Mouse (Mus musculus) limb, embryonic 14.5 days (tissue): ENCODE data around the gene Fgfr1op2. TPM values are rescaled to one million over a fixed set of nuclear protein-coding genes. Genes with fewer than 3 reads are reported as not detected.

ENCODE experiments used
- ATAC-seq: fragments of 200-750 bp; cut with Nextera tagmentation; 2 replicates; pipeline ENCODE4 v1.8.0; 2017; ENCODE audit warnings: low read depth, moderate number of reproducible peaks, moderate TSS enrichment; ENCODE audit not compliant: low FRiP score
- DNase-seq: peaks from one replicate; pipeline ENCODE4 v3.0.0-alpha.2; 2015; ENCODE audit warnings: low spot score
- H3K27ac ChIP-seq: fragments of 300-500 bp; sonication (generic); replicated peaks from 2 replicates; pipeline ENCODE4 v1.5.1; 2014; ENCODE audit warnings: low read depth, mild to moderate bottlenecking, low read length, moderate library complexity, mixed read lengths
- H3K27me3 ChIP-seq: fragments of 300-500 bp; sonication (generic); 2 replicates; pipeline ENCODE4 v1.6.1; 2014; ENCODE audit warnings: low read length, mixed read lengths; ENCODE audit not compliant: control insufficient read depth, insufficient read depth
- H3K36me3 ChIP-seq: fragments of 300-500 bp; sonication (generic); 2 replicates; pipeline ENCODE4 v1.6.1; 2014; ENCODE audit warnings: mild to moderate bottlenecking, low read length, moderate library complexity, mixed read lengths; ENCODE audit not compliant: control insufficient read depth, insufficient read depth
- H3K4me1 ChIP-seq: fragments of 300-500 bp; sonication (generic); 2 replicates; pipeline ENCODE4 v1.6.1; 2014; ENCODE audit warnings: antibody characterized with exemption, low read length, mixed read lengths; ENCODE audit not compliant: control insufficient read depth, insufficient read depth
- H3K4me2 ChIP-seq: fragments of 300-500 bp; sonication (generic); replicated peaks from 2 replicates; pipeline ENCODE4 v1.6.1; 2014; ENCODE audit warnings: low read depth, mild to moderate bottlenecking, low read length, moderate library complexity; ENCODE audit not compliant: severe bottlenecking
- H3K4me3 ChIP-seq: fragments of 300-500 bp; sonication (generic); replicated peaks from 2 replicates; pipeline ENCODE4 v1.5.1; 2014; ENCODE audit warnings: low read length
- H3K9ac ChIP-seq: fragments of 300-500 bp; sonication (generic); 2 replicates; pipeline ENCODE4 v1.6.1; 2014; ENCODE audit warnings: mild to moderate bottlenecking, low read depth, low read length, moderate library complexity; ENCODE audit not compliant: severe bottlenecking
- H3K9me3 ChIP-seq: fragments of 300-500 bp; sonication (generic); 2 replicates; pipeline ENCODE4 v1.6.1; 2016; ENCODE audit warnings: low read length; ENCODE audit not compliant: control insufficient read depth
- POLR2A ChIP-seq: fragments of 200-500 bp; IDR thresholded peaks from 2 replicates; pipeline ENCODE4 v1.8.0; 2012; ENCODE audit warnings: inconsistent platforms, mild to moderate bottlenecking, moderate library complexity, borderline replicate concordance; ENCODE audit not compliant: insufficient read depth, insufficient read length; ENCODE audit errors: extremely low read depth
- WGBS: fragments of 180-500 bp; shearing (Covaris S2); extraction: QIAGEN DNeasy Blood & Tissue Kit; methylation state at CpG from one replicate; pipeline ENCODE4 v1.1.7; 2014; 5-methylcytosine and 5-hydroxymethylcytosine counted together
- polyA plus RNA-seq, 2 experiments: library from polyadenylated mRNA; depleted of rRNA in 1 of 2; stranded (reverse) in 1 of 2; unstranded in 1 of 2; fragments of >200 nt; fragmentation: Nextera tagmentation in 1 of 2; extraction: Ambion mirVana in 1 of 2; gene quantifications; 2 replicates each; pipeline versions ENCODE4 v1.2.1 to v1.2.3; 2012 to 2014

Gene Fgfr1op2
- polyA plus RNA-seq, 2 experiments = 68.1 to 95.5 TPM

GRCm38 (mm10) chr6:146634759-146635606 lies 58.0 kb downstream of the Fgfr1op2 start:
- ATAC-seq = no peak
- Histone ChIP-seq H3K9me3 (no peaks in the 10 kb centered on the region), H3K27ac (no peak overlapping the region), H3K36me3 (no peaks in the 10 kb centered on the region), H3K27me3 (no peaks in the 10 kb centered on the region), H3K4me1 (peaks cover 17% of the 10 kb centered on the region), H3K4me2 (peak overlapping the region; percentile 76; the same call in 1 of the 2 replicates), H3K9ac (no peak overlapping the region), H3K4me3 (peak overlapping the region; percentile 72)
- no peak for TF ChIP-seq POLR2A
- 66% methylated on average over 4 of the region's 4 CpGs for WGBS
- no peak for DNase-seq

GRCm38 (mm10) chr6:146636482-146636881 lies 59.5 kb downstream of the Fgfr1op2 start:
- H3K27ac ChIP-seq = no peak overlapping the region
- peaks cover 17% of the 10 kb centered on the region for H3K4me1 ChIP-seq
- no peak overlapping the region for H3K4me3 ChIP-seq
- TF ChIP-seq POLR2A = no peak
- no peaks in the 10 kb centered on the region for H3K36me3 ChIP-seq
- H3K9ac ChIP-seq = no peak overlapping the region
- H3K9me3 ChIP-seq = no peaks in the 10 kb centered on the region
- 86% methylated on average over 5 of the region's 5 CpGs for WGBS
- H3K4me2 ChIP-seq = no peak overlapping the region
- DNase-seq (no peak), ATAC-seq (no peak)
- H3K27me3 ChIP-seq = no peaks in the 10 kb centered on the region

- no peak for DNase-seq
- no peak for ATAC-seq
- Histone ChIP-seq H3K9me3 (no peaks in the 10 kb centered on the region), H3K27ac (no peak overlapping the region), H3K4me1 (peaks cover 8% of the 10 kb centered on the region), H3K4me3 (no peak overlapping the region), H3K27me3 (no peaks in the 10 kb centered on the region), H3K4me2 (no peak overlapping the region), H3K36me3 (no peaks in the 10 kb centered on the region), H3K9ac (no peak overlapping the region)
- no peak for TF ChIP-seq POLR2A
- 90% methylated on average over 7 of the region's 7 CpGs for WGBS
Observed at GRCm38 (mm10) chr6:146640068-146640965, 63.3 kb downstream of the Fgfr1op2 start.

GRCm38 (mm10) chr6:146640991-146641390 lies 64.0 kb downstream of the Fgfr1op2 start:
- no peak for ATAC-seq
- 85% methylated on average over 6 of the region's 6 CpGs for WGBS
- peaks cover 8% of the 10 kb centered on the region for H3K4me1 ChIP-seq

GRCm38 (mm10) chr6:146641621-146642210 lies 64.7 kb downstream of the Fgfr1op2 start:
- H3K36me3 ChIP-seq = no peaks in the 10 kb centered on the region
- H3K27me3 ChIP-seq = no peaks in the 10 kb centered on the region
- no peak overlapping the region; the same call in 1 of the 2 replicates for H3K27ac ChIP-seq
- 66% methylated on average over 11 of the region's 11 CpGs for WGBS
- no peaks in the 10 kb centered on the region for H3K9me3 ChIP-seq
- DNase-seq (no peak), ATAC-seq (no peak; the same call in 1 of the 2 replicates)
- H3K9ac ChIP-seq = peak overlapping the region; percentile 55
- TF ChIP-seq POLR2A = no peak
- H3K4me2 ChIP-seq = peak overlapping the region; percentile 85
- H3K4me1 ChIP-seq = peaks cover 8% of the 10 kb centered on the region
- H3K4me3 ChIP-seq = peak overlapping the region; percentile 64

More at GRCm38 (mm10) chr6:146640991-146641390, 64.0 kb downstream of the Fgfr1op2 start:
- H3K4me2 ChIP-seq = no peak overlapping the region
- no peak for DNase-seq
- no peak overlapping the region for H3K9ac ChIP-seq
- H3K27me3 ChIP-seq = no peaks in the 10 kb centered on the region
- no peaks in the 10 kb centered on the region for H3K9me3 ChIP-seq
- TF ChIP-seq POLR2A = no peak
- H3K4me3 ChIP-seq = no peak overlapping the region
- H3K36me3 ChIP-seq = no peaks in the 10 kb centered on the region
- no peak overlapping the region for H3K27ac ChIP-seq
